Mouse (Mus musculus): Measurements from ENCODE around the gene Wdfy3.

The Wdfy3 gene

DNA sequence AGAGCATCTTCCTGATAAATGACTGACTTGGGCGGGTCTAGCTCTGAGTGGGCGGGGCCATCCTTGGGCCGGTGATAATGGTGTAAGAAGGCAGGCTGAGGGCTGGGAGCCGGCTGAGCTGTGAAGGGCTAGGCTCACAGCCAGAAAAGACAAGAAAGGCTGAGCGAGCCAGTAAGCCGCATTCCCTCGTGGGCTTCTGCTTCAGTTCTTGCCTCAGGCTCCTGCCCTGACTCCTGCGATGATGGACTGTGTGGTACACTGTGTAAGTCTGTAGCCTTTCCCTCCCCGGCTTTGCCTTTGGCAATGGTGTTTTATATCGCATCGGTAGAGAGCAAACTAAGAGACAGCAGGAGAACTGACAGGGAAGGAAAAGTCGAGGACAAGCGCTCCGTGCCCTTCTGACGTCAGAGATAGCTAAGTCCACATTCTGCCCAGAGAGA, 243.2 kb downstream of the Wdfy3 start:
- DNase-seq, result peak; percentile 75

DNA sequence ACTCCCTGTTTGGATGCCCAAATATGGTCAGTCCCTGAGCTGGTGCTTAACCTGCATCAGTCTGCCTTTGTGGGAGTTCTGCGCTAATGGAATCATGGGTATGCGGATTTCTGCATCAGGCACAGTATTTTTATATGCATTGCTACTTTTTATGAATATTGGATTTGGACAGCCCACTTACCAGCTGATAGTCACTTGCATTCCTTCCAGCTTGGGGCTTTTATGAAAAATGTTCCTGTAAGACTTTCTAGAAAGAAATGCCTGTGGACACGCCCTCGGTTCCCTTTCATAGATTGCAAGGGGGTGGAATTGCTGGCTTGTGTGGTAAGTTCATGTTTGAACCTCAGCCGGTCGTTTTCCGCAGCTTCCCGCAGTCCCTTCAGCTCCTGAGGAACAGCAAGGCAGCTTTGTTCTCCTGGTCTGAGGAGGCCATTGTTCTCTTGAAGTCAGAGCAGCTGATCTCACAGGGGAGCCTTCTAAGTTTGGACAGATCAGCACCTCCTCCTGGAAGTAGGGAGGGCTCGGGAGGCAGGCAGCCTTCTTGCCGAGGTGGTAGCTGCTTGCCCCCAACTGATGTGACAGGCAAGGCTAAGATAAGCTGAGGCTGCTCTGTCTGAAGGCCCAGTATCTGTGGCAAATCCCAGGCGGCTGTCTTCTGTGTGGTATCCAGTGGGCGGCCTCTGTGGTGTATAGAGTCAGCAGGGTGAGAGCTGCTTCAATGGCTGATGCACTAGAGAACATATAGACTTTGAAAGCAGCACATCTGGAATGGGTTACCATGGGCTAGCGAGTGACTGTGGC, 244.4 kb downstream of the Wdfy3 start:
- DNase-seq, result peak; percentile 44

DNA sequence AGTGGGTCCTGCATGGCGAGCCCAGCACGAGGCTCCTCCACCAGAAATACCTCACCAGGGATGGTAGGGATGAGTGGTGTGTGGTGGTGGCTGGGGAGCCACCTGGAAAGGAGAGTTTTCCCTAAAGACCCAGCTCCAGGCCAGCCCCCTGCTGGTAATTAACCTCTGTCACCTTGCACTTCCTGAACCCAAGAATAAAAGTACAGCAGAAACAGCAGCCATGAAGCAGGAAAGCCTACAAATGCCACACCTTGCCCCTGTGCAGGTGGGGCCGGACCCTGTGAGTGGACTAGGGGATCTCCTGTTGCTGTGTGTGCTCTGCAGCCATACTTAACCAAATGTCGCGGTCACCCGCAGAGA, 247.4 kb downstream of the Wdfy3 start:
- DNase-seq, result no peak

DNA sequence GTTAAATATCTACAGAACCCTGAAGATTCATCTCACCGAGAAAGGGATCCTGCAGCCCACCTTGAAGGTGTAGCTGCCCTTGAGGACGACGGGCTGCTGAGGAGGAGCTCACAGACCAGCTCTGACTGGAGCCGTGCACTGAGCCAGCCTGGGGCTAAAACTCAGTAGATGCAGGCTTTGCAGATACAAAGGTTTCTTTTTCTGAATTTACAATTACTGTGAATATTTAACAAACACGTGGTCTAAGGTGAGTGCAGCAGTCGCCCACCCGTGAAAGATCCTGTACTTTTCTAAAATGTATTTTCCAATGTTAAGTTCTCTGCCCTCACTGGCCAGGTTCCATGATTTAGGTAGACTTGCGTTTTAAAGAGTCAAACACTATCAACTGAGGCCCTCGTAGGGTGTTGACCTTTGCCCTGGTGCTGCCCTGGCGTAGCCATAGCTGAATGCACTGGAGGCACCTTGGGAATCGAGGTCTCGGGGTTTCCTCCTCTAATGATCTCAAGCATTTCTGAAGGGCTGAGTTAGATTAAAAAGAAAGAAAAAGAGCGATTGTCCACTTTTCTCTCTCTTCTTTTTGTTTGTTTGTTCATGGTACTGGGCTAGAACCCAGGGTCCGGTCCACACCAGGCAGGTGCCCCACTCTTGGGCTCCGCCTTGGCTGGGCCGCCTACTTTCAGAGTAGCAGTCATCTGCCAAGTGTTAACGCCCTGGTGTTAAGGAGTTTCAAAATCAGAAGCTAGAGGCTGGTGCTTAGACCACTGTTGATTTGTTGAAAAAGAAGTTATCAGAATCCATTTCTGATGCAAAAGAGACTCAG, 248.0 kb downstream of the Wdfy3 start:
- no peak for DNase-seq

DNA sequence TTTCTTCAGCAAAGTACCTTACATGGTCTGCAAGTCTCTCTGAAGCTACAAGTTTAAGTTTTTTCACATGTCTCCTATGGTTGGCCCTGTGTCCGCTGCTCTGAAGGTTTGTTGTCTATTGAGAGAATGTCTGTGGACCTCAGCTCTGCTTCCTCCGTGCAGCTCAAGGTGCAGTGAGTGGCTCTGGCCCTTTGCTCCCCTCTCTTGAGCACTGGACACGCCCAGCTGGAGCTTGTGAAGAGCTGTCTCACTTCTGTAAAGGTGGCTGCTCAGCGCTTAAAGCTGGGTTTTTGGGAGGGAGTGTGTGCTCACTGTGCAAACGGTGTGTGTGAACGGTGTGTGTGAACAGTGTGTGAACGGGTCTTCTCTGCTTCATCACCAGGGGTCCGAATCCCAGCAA, 248.7 kb downstream of the Wdfy3 start:
- DNase-seq, result no peak

DNA sequence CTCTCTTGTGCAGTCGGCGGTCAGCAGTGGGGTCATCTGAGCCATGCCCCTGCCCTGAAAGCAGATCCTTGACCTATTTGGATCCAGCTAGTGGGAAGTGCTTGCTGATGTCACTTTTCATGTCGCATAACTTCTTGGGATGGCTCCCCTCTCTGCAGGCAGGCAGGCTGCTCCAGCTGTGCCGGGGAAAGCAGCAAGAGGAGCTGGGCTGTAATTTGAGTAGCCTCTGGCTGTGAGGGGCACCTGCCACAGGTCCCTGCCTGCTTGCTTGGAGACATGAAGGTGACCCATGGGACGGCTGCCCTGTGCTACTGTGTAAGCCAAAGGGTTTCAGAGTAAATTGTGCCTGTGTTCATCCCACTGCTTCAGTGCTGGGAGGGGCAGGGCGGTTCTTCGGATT, 249.9 kb downstream of the Wdfy3 start:
- DNase-seq, result peak; percentile 34

DNA sequence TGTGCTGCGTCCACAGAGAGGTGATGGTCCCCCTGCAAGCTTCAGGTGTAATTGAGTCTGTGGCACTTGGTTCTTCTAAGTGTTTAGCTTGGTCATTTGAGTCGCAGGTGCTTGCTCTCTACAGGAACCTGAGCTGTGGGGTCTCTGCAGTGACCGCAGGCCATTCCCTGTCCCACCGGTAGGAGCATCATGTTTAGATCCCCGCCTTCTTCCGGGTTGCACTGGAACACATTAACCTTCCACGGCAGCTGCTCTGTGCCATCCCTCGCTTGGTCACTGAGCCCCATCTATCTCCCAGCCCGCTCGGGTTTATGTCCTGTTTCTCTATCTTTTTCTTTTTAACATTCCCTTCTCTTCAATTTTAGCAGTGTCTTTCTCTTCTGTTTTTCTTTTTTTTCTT, 250.5 kb downstream of the Wdfy3 start:
- DNase-seq, result peak; percentile 42

DNA sequence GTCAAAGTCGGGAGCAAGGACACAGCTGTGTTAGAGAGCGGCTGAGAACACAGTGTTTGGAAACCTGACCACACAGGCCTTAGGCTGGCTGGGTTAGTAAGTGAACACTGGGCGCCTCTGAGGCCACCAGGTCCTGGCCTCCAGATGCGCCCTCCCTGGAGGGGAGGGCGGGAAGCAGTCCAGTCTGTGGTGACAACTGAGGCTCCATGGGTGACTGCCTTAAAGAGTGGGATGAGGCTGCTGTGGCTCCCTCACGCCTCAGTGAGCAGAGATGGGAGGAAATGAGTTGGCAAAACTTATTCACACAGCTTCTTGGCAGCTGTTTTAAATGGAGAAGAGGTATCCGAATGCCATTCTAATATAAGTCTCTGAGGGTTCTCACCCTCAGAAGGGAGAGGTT, 252.9 kb downstream of the Wdfy3 start:
- no peak for DNase-seq

DNA sequence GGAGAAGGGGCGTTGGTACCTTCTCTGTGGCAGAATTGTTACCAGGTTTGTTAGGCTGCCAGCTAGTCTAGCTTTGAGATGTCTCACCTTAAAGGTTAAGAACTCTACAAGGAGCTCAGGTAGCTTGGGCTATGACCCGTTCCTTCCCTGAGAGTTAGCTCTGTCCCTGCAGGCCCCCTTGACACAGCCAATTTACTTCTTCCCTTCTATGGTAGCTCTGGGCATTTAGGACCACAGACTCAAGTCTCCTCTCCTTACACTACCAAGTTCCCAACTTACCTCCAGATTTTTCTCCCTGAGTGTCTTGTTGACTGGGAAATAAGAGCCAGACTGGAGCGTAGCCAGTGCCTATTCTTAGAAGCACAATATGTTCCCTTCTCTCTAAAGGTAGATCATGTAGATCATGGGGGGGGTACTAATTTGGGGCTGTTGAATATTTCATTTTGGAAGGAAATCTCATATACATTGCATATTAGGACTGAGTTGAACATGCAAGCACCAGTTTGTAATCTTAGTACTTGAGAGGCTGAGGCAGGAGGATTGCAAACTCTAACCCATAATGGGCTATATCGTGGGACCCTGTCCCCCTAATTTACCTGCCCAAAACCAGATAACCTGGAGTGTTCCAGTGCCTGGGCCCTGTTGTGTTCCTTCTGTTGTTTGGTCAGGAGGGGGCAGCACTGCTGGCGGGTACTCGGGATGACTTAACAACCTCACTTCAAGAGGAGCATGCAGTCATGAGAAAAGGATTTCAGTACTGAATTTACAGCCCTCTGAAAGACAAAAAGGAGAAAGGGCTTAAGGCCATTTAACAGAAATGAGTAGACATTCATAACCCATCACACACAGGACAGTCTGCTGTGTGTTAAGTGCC, 258.2 kb downstream of the Wdfy3 start:
- DNase-seq, result no peak

DNA sequence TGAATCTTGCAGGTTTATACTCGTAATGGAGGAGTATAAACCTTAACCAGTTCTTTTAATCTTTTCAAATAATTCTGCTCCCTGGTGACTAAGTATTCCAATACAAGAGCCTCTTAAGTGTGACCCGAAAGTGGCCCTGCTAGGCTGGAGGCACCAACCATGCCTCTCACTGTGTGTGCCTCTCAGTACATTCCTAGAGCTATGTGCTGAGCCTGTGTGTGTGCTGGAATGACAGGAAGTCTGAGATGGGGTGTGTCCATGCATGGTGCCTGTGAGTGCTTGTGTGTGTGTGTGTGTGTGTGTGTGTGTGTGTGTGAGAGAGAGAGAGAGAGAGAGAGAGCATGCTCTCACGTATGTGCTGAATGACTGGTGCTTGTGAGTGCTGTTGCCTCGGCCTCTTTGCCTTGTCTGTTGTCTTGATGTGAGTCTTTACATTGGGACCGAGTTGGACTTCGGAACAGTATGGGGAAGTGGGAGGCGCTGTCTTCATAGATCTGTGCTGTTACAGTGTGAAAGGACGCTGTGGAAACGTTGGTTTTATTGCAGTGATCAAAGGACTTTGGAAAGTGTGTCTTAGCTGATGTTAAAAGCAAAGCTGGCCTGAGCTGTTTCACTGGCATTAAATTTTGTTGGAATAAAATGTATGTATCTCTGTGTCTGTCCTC, 267.2 kb downstream of the Wdfy3 start:
- DNase-seq, result no peak

DNA sequence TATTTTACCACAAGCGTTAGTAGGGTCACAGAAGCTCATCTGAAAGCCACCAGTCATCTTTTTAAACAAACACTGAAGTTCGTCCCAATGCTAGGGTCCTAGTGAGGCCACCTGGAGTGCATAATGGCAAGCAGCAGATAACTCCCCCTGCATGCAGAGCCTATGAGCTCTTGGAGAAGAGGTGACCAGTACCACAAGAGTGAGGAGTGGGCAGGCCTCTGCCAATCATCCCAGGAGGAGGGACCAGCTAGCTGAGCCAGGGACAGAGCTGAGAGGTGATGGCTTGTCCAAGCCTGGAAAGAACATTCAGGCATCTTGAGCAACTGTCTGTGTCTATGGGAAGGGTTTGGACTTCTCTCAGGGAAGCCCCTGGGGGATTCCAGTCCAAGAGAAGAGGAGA, 267.8 kb downstream of the Wdfy3 start:
- DNase-seq, result no peak

DNA sequence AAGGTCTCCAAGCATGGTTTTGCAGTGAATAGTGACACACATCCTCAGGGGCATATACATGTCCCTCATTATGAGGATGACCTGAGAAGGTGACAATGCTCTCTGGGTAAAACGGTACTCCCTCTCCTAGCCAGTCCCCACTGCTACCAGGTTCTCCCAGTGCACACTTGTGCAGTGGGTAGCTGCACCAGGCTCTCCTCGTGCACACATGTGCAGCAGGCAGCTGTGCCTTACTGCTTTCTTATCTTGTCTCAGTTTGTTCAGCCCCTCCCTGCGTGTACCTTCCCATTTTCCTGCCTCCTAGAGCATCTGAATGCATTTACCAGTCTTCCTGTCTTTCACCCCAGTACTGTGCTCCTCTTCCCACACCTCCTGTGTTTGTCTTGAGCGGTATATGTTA, 277.1 kb downstream of the Wdfy3 start:
- no peak for DNase-seq

DNA sequence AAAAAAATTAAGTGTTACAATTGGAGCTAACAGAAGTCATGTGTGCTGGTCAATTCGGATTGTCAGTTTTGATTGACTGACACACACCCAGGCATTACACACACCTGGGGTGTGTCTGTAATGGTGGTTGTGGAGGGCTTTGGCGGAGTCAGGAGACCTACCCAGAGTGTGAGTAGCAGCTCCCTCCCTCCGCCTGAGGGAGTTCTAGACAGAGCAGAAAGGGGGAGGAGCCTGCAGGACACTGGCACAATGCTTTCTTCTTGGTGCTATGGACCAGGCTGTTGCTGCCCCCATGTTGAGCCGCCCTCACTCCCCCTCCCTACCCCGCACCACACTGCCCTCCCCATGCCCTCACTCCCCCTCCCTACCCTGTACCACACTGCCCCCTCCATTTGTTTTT, 279.2 kb downstream of the Wdfy3 start:
- peak; percentile 18 for DNase-seq

DNA sequence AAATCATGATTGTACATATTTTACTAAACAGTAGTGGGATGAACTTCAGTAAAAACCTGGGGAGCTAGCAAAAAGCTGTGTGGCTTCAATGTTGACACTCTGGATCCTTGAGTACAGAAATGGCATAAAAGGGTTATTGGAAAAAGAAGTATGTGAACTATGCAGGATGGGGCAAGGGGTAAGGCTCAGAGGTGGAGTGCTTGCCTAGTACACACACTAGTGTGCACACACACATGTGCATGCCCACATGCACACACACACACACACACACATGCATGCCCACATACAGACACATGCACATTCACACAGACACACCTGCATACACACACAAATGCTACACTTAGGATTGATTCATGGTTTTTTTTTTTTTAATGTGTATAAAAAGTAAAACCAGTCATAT, 280.0 kb downstream of the Wdfy3 start:
- DNase-seq, result no peak

DNA sequence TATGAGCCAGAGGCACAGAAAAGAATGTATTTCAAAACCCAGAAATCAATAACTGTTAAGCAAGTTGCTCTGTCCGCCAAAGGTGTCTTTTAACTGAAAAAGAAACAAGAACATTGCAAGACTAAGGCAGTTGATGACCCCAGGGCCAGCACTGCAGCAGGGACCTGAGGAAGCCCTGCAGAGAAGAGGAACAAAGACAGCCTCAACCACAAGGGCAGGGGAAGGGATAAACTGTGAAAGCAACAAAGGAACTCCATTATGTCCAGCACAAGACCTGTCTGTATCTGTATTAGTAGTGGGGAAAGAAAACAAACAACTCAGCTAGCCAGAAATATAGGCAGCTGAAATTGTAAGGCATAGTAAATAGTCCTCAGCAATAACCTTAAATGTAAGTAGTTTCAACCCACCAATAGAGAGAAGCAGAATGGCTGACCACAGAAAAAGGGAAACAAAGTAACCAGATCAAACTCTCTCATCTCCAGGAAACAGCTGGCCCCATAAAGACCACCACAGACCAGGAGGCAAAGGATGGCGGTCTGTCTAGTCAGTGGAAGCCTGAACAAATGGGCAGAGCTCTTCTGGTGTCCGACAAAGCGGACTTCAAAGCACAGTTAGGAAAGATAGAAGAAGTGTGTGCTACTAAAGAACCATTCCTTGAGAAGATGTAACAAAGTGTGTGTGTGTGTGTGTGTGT, 283.7 kb downstream of the Wdfy3 start:
- no peak for DNase-seq

DNA sequence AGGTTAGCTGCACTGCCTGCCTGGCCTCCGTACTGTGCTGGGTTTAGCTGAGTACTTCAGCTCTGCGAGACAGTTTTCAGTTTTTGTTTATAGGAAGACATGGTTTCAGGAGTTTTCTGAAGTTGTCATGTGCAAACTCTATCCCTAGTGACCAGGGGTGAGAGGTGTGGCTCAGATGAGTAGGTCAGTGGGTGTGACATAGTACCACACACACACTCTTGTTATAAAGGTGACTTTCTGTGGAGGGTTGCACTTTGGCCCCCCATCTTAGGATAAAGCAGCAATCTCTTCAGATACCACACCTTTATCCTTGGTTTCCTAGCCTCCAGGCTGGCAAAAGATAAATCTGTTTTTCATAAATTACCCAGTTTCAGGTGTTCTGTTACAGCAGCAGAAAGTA, 284.9 kb downstream of the Wdfy3 start:
- DNase-seq, result no peak

DNA sequence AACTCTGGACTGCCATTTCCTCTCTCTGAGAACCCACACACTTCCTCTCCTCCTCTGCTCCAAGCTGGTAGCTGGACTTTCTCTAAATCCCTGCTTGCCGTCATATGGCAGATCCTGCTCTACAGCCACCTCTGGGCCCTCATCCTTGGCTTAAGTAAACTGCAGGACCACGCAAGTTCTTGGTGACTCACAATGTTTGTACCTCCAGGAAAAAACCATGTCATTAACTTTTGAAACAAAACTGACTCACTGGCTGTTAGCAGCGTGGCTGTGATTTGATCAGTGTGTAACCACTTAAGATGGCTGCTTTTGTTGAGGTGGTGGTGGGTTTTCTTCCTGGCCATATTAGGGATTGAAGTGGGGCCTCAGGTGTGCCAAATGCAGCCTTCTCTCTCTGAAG, 285.4 kb downstream of the Wdfy3 start:
- DNase-seq, result no peak

All from embryo, embryonic 11 days (tissue).